Mouse (Mus musculus) midbrain, embryonic 15.5 days (tissue): Measurements from ENCODE around the gene Tarm1. TPM values are rescaled to one million over a fixed set of nuclear protein-coding genes. Genes with fewer than 3 reads are reported as not detected.

ENCODE experiments used
- polyA plus RNA-seq: library from polyadenylated mRNA; unstranded; fragments of >200 nt; fragmentation: Nextera tagmentation; extraction: Ambion mirVana; gene quantifications from 2 replicates; pipeline ENCODE4 v1.2.1, GENCODE M21; 2015

Gene Tarm1
- polyA plus RNA-seq, 1 experiment from 2014 or later: not detected

Other genes with a start within 250 kb of the Tarm1 start
- gene Myadm, start 213.5 kb downstream of the Tarm1 start, polyA plus RNA-seq: 33.3 and 34.5 TPM in 2 replicates
- gene Prkcg, start 213.4 kb downstream of the Tarm1 start, polyA plus RNA-seq: 2.3 and 2.4 TPM in 2 replicates
- gene Cacng7, start 169.7 kb downstream of the Tarm1 start, polyA plus RNA-seq: 4.0 TPM in 2 replicates
- gene Cacng8, start 111.9 kb downstream of the Tarm1 start, polyA plus RNA-seq: 18.3 and 19.0 TPM in 2 replicates
- not detected in 2 replicates for gene Cacng6, start 78.4 kb downstream of the Tarm1 start, polyA plus RNA-seq
- gene Oscar, start 113.5 kb upstream of the Tarm1 start, polyA plus RNA-seq: 0.33 and 0.59 TPM in 2 replicates
- gene Ndufa3, start 114.7 kb upstream of the Tarm1 start, polyA plus RNA-seq: 458 and 526 TPM in 2 replicates
- 38.2 and 40.7 TPM in 2 replicates for gene Tfpt, start 127.3 kb upstream of the Tarm1 start, polyA plus RNA-seq
- gene Prpf31, start 127.4 kb upstream of the Tarm1 start, polyA plus RNA-seq: 93.2 and 96.7 TPM in 2 replicates
- 47.6 and 48.4 TPM in 2 replicates for gene Cnot3, start 142.6 kb upstream of the Tarm1 start, polyA plus RNA-seq
- gene Leng1, start 163.2 kb upstream of the Tarm1 start, polyA plus RNA-seq: 13.7 and 15.6 TPM in 2 replicates
- gene Tmc4, start 174.9 kb upstream of the Tarm1 start, polyA plus RNA-seq: 6.2 and 6.7 TPM in 2 replicates
- gene Tsen34, start 190.2 kb upstream of the Tarm1 start, polyA plus RNA-seq: 301 and 329 TPM in 2 replicates
- gene Mboat7, start 190.9 kb upstream of the Tarm1 start, polyA plus RNA-seq: 103 and 110 TPM in 2 replicates
- gene Rps9, start 201.4 kb upstream of the Tarm1 start, polyA plus RNA-seq: 701 and 709 TPM in 2 replicates
- 0.33 and 0.43 TPM in 2 replicates for gene Pirb, start 217.8 kb upstream of the Tarm1 start, polyA plus RNA-seq